Mouse (Mus musculus): ENCODE measurements around the gene Ppp3ca. TPM values are rescaled to one million over a fixed set of nuclear protein-coding genes. Genes with fewer than 3 reads are reported as not detected.

Ppp3ca gene
- polyA plus RNA-seq, 1 experiment from 2014 or later: 52.2 TPM

GRCm38 (mm10) chr3:136967510-136967909 is 297.6 kb downstream of the Ppp3ca start:
- Histone ChIP-seq H3K4me1 (ENCODE audit: control insufficient read depth, insufficient read depth, low read length) (no peaks in the 10 kb centered on the region), H3K27me3 (ENCODE audit: control insufficient read depth, insufficient read depth, low read length) (no peaks in the 10 kb centered on the region), H3K9ac (ENCODE audit: low read depth, low read length) (no peak overlapping the region), H3K4me2 (no peak overlapping the region), H3K36me3 (ENCODE audit: control insufficient read depth, insufficient read depth, low read length) (no peaks in the 10 kb centered on the region), H3K4me3 (ENCODE audit: low read depth, low read length) (no peak overlapping the region), H3K27ac (ENCODE audit: low read depth, low read length) (no peak overlapping the region), H3K9me3 (replicated peaks; ENCODE audit: control insufficient read depth, low read length) (no peaks in the 10 kb centered on the region)
- 75% methylated on average over 2 of the region's 2 CpGs for WGBS (ENCODE audit: insufficient replicate concordance)
- no peak for ATAC-seq (replicated peaks; ENCODE audit: insufficient number of reproducible peaks, low FRiP score, low TSS enrichment)

DNA sequence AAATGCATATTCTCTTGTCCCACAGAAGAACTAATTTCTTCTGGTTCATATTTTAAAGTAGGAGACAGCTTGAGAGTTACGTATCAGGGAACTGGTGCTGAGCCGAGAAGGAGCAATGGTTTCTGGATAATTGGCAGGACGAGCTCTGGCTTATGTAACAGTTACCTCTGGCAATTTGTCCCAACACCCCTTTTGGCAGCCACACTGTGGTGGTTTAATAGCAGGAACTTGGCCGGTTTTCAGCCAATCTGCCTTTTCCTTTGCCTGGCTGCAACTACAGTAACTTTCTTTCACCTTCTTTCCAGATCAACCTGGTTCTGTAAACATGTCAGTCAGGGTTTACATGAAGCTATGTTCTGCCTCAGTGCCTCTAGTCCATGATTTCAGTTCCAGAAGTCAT is 299.9 kb downstream of the Ppp3ca start:
- Histone ChIP-seq H3K9me3 (replicated peaks; ENCODE audit: control insufficient read depth, low read length) (no peaks in the 10 kb centered on the region), H3K9ac (ENCODE audit: low read depth, low read length) (no peak overlapping the region), H3K27ac (ENCODE audit: low read depth, low read length) (no peak overlapping the region), H3K36me3 (ENCODE audit: control insufficient read depth, insufficient read depth, low read length) (no peaks in the 10 kb centered on the region), H3K4me1 (ENCODE audit: control insufficient read depth, insufficient read depth, low read length) (no peaks in the 10 kb centered on the region), H3K27me3 (ENCODE audit: control insufficient read depth, insufficient read depth, low read length) (no peaks in the 10 kb centered on the region), H3K4me3 (ENCODE audit: low read depth, low read length) (no peak overlapping the region), H3K4me2 (no peak overlapping the region)
- 60% methylated on average over 4 of the region's 4 CpGs for WGBS (ENCODE audit: insufficient replicate concordance)
- ATAC-seq (replicated peaks; ENCODE audit: insufficient number of reproducible peaks, low FRiP score, low TSS enrichment): no peak

DNA sequence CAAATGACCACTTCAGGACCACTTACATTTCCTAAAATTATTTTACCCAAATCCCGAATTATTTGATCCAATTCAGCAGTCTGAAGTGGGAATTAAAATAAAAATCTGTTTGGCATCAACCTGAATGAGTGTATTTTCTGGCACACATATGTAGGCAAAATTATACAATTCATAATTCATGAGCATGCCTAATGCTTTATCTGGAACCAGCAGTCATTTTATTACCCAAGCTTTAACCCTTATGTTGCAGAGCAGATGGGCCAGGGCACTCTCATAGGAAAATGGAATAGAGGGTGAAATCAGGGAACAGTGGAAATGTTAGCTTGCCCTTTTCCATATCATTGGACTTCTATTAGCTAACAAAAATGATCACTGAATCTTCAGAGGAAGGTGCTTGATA is 307.9 kb downstream of the Ppp3ca start:
- H3K4me2 ChIP-seq: no peak overlapping the region
- no peak overlapping the region for H3K9ac ChIP-seq (ENCODE audit: low read depth, low read length)
- H3K36me3 ChIP-seq (ENCODE audit: control insufficient read depth, insufficient read depth, low read length): no peaks in the 10 kb centered on the region
- H3K4me3 ChIP-seq (ENCODE audit: low read depth, low read length): no peak overlapping the region
- no peaks in the 10 kb centered on the region for H3K27me3 ChIP-seq (ENCODE audit: control insufficient read depth, insufficient read depth, low read length)
- no peak overlapping the region for H3K27ac ChIP-seq (ENCODE audit: low read depth, low read length)
- ATAC-seq (replicated peaks; ENCODE audit: insufficient number of reproducible peaks, low FRiP score, low TSS enrichment): no peak
- WGBS (ENCODE audit: insufficient replicate concordance): 66% methylated on average over 1 of the region's 1 CpGs
- H3K4me1 ChIP-seq (ENCODE audit: control insufficient read depth, insufficient read depth, low read length): no peaks in the 10 kb centered on the region
- no peaks in the 10 kb centered on the region for H3K9me3 ChIP-seq (replicated peaks; ENCODE audit: control insufficient read depth, low read length)

DNA sequence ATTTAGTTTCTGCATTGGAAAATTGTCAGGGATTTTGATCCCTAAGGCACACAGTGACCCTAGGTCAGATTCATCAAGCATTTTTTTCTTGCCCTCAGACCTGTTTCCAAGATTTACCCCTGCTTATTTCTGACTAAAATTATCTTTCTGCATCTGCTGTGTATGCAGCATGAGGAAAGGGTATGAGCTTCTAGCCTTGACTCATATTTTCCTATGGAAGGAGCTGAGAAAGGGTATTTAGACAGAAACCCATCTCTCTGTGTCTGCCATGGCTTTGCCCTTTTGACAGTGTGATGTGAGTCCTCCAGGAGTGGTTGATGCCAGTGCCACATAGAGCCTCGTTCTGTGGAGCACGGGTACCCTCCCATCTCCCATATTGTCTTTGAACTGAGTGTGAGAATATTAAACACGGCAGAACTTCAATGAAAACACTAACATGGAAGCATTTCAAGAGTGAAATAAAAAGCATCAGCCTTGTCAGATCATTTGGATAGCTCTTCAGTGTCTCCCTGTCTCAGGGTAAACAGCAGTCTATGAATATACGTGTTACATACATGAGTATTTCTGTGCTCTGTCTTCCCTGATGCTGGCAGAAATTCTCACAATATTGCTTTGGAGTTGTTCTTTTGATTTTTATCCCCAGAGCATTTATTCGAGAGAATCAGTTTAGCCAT is 311.1 kb downstream of the Ppp3ca start:
- H3K9me3 ChIP-seq (replicated peaks; ENCODE audit: control insufficient read depth, low read length): no peaks in the 10 kb centered on the region
- H3K4me3 ChIP-seq (ENCODE audit: low read depth, low read length): no peak overlapping the region
- no peak for ATAC-seq (replicated peaks; ENCODE audit: insufficient number of reproducible peaks, low FRiP score, low TSS enrichment)
- no peak overlapping the region for H3K4me2 ChIP-seq
- H3K27ac ChIP-seq (ENCODE audit: low read depth, low read length): no peak overlapping the region
- 80% methylated on average over 5 of the region's 5 CpGs for WGBS (ENCODE audit: insufficient replicate concordance)
- H3K9ac ChIP-seq (ENCODE audit: low read depth, low read length): no peak overlapping the region
- no peaks in the 10 kb centered on the region for H3K27me3 ChIP-seq (ENCODE audit: control insufficient read depth, insufficient read depth, low read length)
- no peaks in the 10 kb centered on the region for H3K36me3 ChIP-seq (ENCODE audit: control insufficient read depth, insufficient read depth, low read length)
- H3K4me1 ChIP-seq (ENCODE audit: control insufficient read depth, insufficient read depth, low read length): no peaks in the 10 kb centered on the region

DNA sequence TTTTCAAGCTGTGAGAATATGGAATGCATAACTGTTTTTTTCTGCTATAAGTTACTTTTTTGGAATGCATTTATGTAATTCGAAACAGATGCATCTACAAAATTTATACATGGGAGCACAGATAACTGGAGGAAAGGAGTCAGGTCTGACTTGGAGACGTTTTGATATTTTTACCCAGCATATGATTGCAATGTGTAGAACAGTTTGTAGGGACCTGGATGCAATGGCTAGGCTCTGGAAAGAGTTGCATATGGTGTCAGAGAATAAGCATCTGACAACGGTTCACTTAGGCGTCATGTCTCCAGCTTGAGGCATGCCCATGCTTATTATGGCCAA is 311.6 kb downstream of the Ppp3ca start:
- no peaks in the 10 kb centered on the region for H3K4me1 ChIP-seq (ENCODE audit: control insufficient read depth, insufficient read depth, low read length)
- H3K27me3 ChIP-seq (ENCODE audit: control insufficient read depth, insufficient read depth, low read length): no peaks in the 10 kb centered on the region
- ATAC-seq (replicated peaks; ENCODE audit: insufficient number of reproducible peaks, low FRiP score, low TSS enrichment): no peak
- WGBS (ENCODE audit: insufficient replicate concordance): 81% methylated on average over 4 of the region's 4 CpGs
- H3K9me3 ChIP-seq (replicated peaks; ENCODE audit: control insufficient read depth, low read length): no peaks in the 10 kb centered on the region
- H3K27ac ChIP-seq (ENCODE audit: low read depth, low read length): no peak overlapping the region
- no peaks in the 10 kb centered on the region for H3K36me3 ChIP-seq (ENCODE audit: control insufficient read depth, insufficient read depth, low read length)
- H3K9ac ChIP-seq (ENCODE audit: low read depth, low read length): no peak overlapping the region
- H3K4me3 ChIP-seq (ENCODE audit: low read depth, low read length): no peak overlapping the region
- H3K4me2 ChIP-seq: no peak overlapping the region

DNA sequence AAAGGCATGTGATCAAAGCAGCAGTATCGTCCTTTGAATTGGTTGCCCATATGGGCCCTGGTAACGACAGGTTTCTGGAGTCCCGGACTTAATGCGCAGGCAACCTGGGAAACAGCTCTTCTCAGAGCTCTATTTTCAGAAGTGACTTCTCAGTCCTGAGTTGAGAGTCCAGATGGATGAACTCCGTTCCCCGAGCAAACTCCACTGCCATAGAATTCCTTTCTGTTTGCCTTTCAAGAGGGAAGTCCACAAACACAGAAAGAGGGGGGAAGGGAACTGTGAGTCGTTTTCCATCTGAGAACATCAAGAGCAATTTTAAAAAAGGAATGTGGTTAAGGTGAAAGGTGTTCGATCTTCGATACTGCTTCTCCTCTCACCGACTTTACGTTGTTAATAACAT is 312.1 kb downstream of the Ppp3ca start:
- H3K4me3 ChIP-seq (ENCODE audit: low read depth, low read length): no peak overlapping the region
- no peak overlapping the region for H3K27ac ChIP-seq (ENCODE audit: low read depth, low read length)
- no peaks in the 10 kb centered on the region for H3K36me3 ChIP-seq (ENCODE audit: control insufficient read depth, insufficient read depth, low read length)
- H3K9ac ChIP-seq (ENCODE audit: low read depth, low read length): no peak overlapping the region
- no peaks in the 10 kb centered on the region for H3K9me3 ChIP-seq (replicated peaks; ENCODE audit: control insufficient read depth, low read length)
- no peaks in the 10 kb centered on the region for H3K4me1 ChIP-seq (ENCODE audit: control insufficient read depth, insufficient read depth, low read length)
- H3K4me2 ChIP-seq: no peak overlapping the region
- ATAC-seq (replicated peaks; ENCODE audit: insufficient number of reproducible peaks, low FRiP score, low TSS enrichment): no peak
- H3K27me3 ChIP-seq (ENCODE audit: control insufficient read depth, insufficient read depth, low read length): no peaks in the 10 kb centered on the region
- 74% methylated on average over 11 of the region's 11 CpGs for WGBS (ENCODE audit: insufficient replicate concordance)

DNA sequence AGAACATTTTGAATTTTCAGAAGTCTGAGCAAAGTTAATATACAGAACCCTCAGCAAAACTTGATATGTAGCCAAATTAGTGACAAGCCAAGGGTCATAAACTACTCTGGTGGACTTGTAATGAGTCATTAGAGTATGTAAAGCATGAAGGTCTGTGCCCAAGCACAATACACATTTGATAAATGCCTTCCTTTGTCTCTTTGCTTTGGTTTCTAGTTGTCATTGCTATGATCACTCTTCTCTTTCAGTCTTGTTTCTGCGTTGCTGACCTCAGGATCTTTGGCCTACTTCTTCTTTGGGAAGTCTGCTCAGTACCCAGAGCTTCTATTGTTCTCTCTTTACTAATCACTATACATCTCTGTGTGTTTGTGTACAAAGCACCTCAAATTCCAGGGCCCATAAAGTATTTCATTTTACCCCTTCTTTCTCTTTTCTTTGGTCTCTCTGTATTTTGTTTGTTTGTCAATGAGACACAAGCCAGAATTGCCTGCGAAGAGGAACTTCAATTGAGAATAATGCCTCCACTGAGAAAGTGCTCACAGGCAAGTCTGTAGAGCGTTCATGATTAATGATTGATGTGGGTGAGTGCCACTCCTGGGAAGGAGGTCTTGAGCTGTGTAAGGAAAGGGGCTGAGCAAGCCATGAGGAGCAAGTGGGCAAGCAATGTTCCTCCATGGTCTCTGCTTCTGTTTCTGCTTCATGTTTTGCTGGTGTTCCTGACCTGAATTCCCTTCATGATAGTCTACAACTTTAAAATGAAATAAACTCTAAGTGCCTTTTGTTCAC is 316.4 kb downstream of the Ppp3ca start:
- no peak for ATAC-seq (replicated peaks; ENCODE audit: insufficient number of reproducible peaks, low FRiP score, low TSS enrichment)
- Histone ChIP-seq H3K9me3 (replicated peaks; ENCODE audit: control insufficient read depth, low read length) (no peaks in the 10 kb centered on the region), H3K27ac (ENCODE audit: low read depth, low read length) (no peak overlapping the region), H3K9ac (ENCODE audit: low read depth, low read length) (no peak overlapping the region), H3K4me1 (ENCODE audit: control insufficient read depth, insufficient read depth, low read length) (no peaks in the 10 kb centered on the region), H3K36me3 (ENCODE audit: control insufficient read depth, insufficient read depth, low read length) (no peaks in the 10 kb centered on the region), H3K4me2 (no peak overlapping the region), H3K27me3 (ENCODE audit: control insufficient read depth, insufficient read depth, low read length) (no peaks in the 10 kb centered on the region), H3K4me3 (ENCODE audit: low read depth, low read length) (no peak overlapping the region)
- WGBS (ENCODE audit: insufficient replicate concordance): 70% methylated on average over 3 of the region's 3 CpGs
